Mouse (Mus musculus): ENCODE measurements at regions not wholly inside any gene's neighbourhood (a gene's known extent, or its start where the extent isn't known, plus 50 kb on each side); places are given as distances from the start of the nearest gene placed in this dataset.

GRCm38 (mm10) chr13:10687379-10687778, 326.7 kb upstream of the Chrm3 start:
- no peak for DNase-seq (ENCODE audit: low spot score)
- ATAC-seq (ENCODE audit: insufficient number of reproducible peaks, low FRiP score, low TSS enrichment, low read depth), result no peak
- Histone ChIP-seq H3K9me3 (ENCODE audit: control insufficient read depth, low read length) (no peaks in the 10 kb centered on the region), H3K27ac (replicated peaks; ENCODE audit: low read depth, low read length) (no peak overlapping the region), H3K27me3 (ENCODE audit: control insufficient read depth, insufficient read depth, low read length) (no peaks in the 10 kb centered on the region), H3K4me3 (ENCODE audit: low read depth, low read length) (no peak overlapping the region), H3K4me1 (ENCODE audit: control insufficient read depth, insufficient read depth, low read length) (no peaks in the 10 kb centered on the region), H3K36me3 (ENCODE audit: control insufficient read depth, insufficient read depth, low read length) (no peaks in the 10 kb centered on the region), H3K9ac (ENCODE audit: low read length) (no peak overlapping the region), H3K4me2 (ENCODE audit: low read depth, severe bottlenecking) (no peak overlapping the region)
- WGBS, result 66% methylated on average over 5 of the region's 5 CpGs

GRCm38 (mm10) chr13:10654086-10654422, 293.4 kb upstream of the Chrm3 start:
- H3K27ac ChIP-seq (replicated peaks; ENCODE audit: low read depth, low read length), result no peak overlapping the region
- no peaks in the 10 kb centered on the region for H3K4me1 ChIP-seq (ENCODE audit: control insufficient read depth, insufficient read depth, low read length)
- ATAC-seq (ENCODE audit: insufficient number of reproducible peaks, low FRiP score, low TSS enrichment, low read depth) (no peak), DNase-seq (ENCODE audit: low spot score) (no peak)
- no peaks in the 10 kb centered on the region for H3K27me3 ChIP-seq (ENCODE audit: control insufficient read depth, insufficient read depth, low read length)
- no peak overlapping the region for H3K4me2 ChIP-seq (ENCODE audit: low read depth, severe bottlenecking)
- WGBS, result 71% methylated on average over 2 of the region's 2 CpGs
- H3K9ac ChIP-seq (ENCODE audit: low read length), result no peak overlapping the region
- H3K9me3 ChIP-seq (ENCODE audit: control insufficient read depth, low read length), result no peaks in the 10 kb centered on the region
- H3K36me3 ChIP-seq (ENCODE audit: control insufficient read depth, insufficient read depth, low read length), result no peaks in the 10 kb centered on the region
- no peak overlapping the region for H3K4me3 ChIP-seq (ENCODE audit: low read depth, low read length)

- Histone ChIP-seq H3K9ac (ENCODE audit: low read length) (no peak overlapping the region), H3K4me2 (ENCODE audit: low read depth, severe bottlenecking) (no peak overlapping the region), H3K27me3 (ENCODE audit: control insufficient read depth, insufficient read depth, low read length) (no peaks in the 10 kb centered on the region), H3K36me3 (ENCODE audit: control insufficient read depth, insufficient read depth, low read length) (no peaks in the 10 kb centered on the region), H3K9me3 (ENCODE audit: control insufficient read depth, low read length) (no peaks in the 10 kb centered on the region), H3K27ac (replicated peaks; ENCODE audit: low read depth, low read length) (no peak overlapping the region), H3K4me1 (ENCODE audit: control insufficient read depth, insufficient read depth, low read length) (no peaks in the 10 kb centered on the region), H3K4me3 (ENCODE audit: low read depth, low read length) (no peak overlapping the region)
- ATAC-seq (ENCODE audit: insufficient number of reproducible peaks, low FRiP score, low TSS enrichment, low read depth) (no peak), DNase-seq (ENCODE audit: low spot score) (no peak)
- WGBS, result 81% methylated on average over 9 of the region's 9 CpGs
These were observed 292.9 kb upstream of the Chrm3 start for GRCm38 (mm10) chr13:10653376-10654085.

GRCm38 (mm10) chr13:10636859-10637258, 276.2 kb upstream of the Chrm3 start:
- Histone ChIP-seq H3K4me1 (ENCODE audit: control insufficient read depth, insufficient read depth, low read length) (no peaks in the 10 kb centered on the region), H3K27me3 (ENCODE audit: control insufficient read depth, insufficient read depth, low read length) (no peaks in the 10 kb centered on the region), H3K36me3 (ENCODE audit: control insufficient read depth, insufficient read depth, low read length) (no peaks in the 10 kb centered on the region), H3K9ac (ENCODE audit: low read length) (no peak overlapping the region), H3K4me3 (ENCODE audit: low read depth, low read length) (no peak overlapping the region), H3K27ac (replicated peaks; ENCODE audit: low read depth, low read length) (no peak overlapping the region), H3K9me3 (ENCODE audit: control insufficient read depth, low read length) (no peaks in the 10 kb centered on the region), H3K4me2 (ENCODE audit: low read depth, severe bottlenecking) (no peak overlapping the region)
- no peak for ATAC-seq (ENCODE audit: insufficient number of reproducible peaks, low FRiP score, low TSS enrichment, low read depth)
- WGBS, result 90% methylated on average over 4 of the region's 4 CpGs
- no peak for DNase-seq (ENCODE audit: low spot score)

- DNase-seq (ENCODE audit: low spot score), result no peak
- H3K9me3 ChIP-seq (ENCODE audit: control insufficient read depth, low read length), result no peaks in the 10 kb centered on the region
- 87% methylated on average over 2 of the region's 2 CpGs for WGBS
- no peak overlapping the region for H3K4me2 ChIP-seq (ENCODE audit: low read depth, severe bottlenecking)
- ATAC-seq (ENCODE audit: insufficient number of reproducible peaks, low FRiP score, low TSS enrichment, low read depth), result no peak
- H3K36me3 ChIP-seq (ENCODE audit: control insufficient read depth, insufficient read depth, low read length), result no peaks in the 10 kb centered on the region
- no peak overlapping the region for H3K27ac ChIP-seq (replicated peaks; ENCODE audit: low read depth, low read length)
- no peak overlapping the region for H3K4me3 ChIP-seq (ENCODE audit: low read depth, low read length)
- H3K4me1 ChIP-seq (ENCODE audit: control insufficient read depth, insufficient read depth, low read length), result no peaks in the 10 kb centered on the region
- H3K9ac ChIP-seq (ENCODE audit: low read length), result no peak overlapping the region
- H3K27me3 ChIP-seq (ENCODE audit: control insufficient read depth, insufficient read depth, low read length), result no peaks in the 10 kb centered on the region
These were observed 269.8 kb upstream of the Chrm3 start for GRCm38 (mm10) chr13:10630467-10630866.

- no peaks in the 10 kb centered on the region for H3K27me3 ChIP-seq (ENCODE audit: control insufficient read depth, insufficient read depth, low read length)
- no peaks in the 10 kb centered on the region for H3K9me3 ChIP-seq (ENCODE audit: control insufficient read depth, low read length)
- no peak for ATAC-seq (ENCODE audit: insufficient number of reproducible peaks, low FRiP score, low TSS enrichment, low read depth)
- no peak overlapping the region for H3K4me3 ChIP-seq (ENCODE audit: low read depth, low read length)
- H3K9ac ChIP-seq (ENCODE audit: low read length), result no peak overlapping the region
- H3K36me3 ChIP-seq (ENCODE audit: control insufficient read depth, insufficient read depth, low read length), result no peaks in the 10 kb centered on the region
- no peaks in the 10 kb centered on the region for H3K4me1 ChIP-seq (ENCODE audit: control insufficient read depth, insufficient read depth, low read length)
- H3K27ac ChIP-seq (replicated peaks; ENCODE audit: low read depth, low read length), result no peak overlapping the region
- no peak for DNase-seq (ENCODE audit: low spot score)
- H3K4me2 ChIP-seq (ENCODE audit: low read depth, severe bottlenecking), result no peak overlapping the region
These were observed 259.0 kb upstream of the Chrm3 start for GRCm38 (mm10) chr13:10619661-10620060.

- no peak for ATAC-seq (ENCODE audit: insufficient number of reproducible peaks, low FRiP score, low TSS enrichment, low read depth)
- Histone ChIP-seq H3K9ac (ENCODE audit: low read length) (no peak overlapping the region), H3K27me3 (ENCODE audit: control insufficient read depth, insufficient read depth, low read length) (no peaks in the 10 kb centered on the region), H3K36me3 (ENCODE audit: control insufficient read depth, insufficient read depth, low read length) (no peaks in the 10 kb centered on the region), H3K9me3 (ENCODE audit: control insufficient read depth, low read length) (no peaks in the 10 kb centered on the region), H3K27ac (replicated peaks; ENCODE audit: low read depth, low read length) (no peak overlapping the region), H3K4me3 (ENCODE audit: low read depth, low read length) (no peak overlapping the region), H3K4me1 (ENCODE audit: control insufficient read depth, insufficient read depth, low read length) (no peaks in the 10 kb centered on the region), H3K4me2 (ENCODE audit: low read depth, severe bottlenecking) (no peak overlapping the region)
- 86% methylated on average over 3 of the region's 3 CpGs for WGBS
- no peak for DNase-seq (ENCODE audit: low spot score)
These were observed 257.8 kb upstream of the Chrm3 start for GRCm38 (mm10) chr13:10618421-10618954.

- Histone ChIP-seq H3K27ac (replicated peaks; ENCODE audit: low read depth, low read length) (no peak overlapping the region), H3K4me3 (ENCODE audit: low read depth, low read length) (no peak overlapping the region), H3K27me3 (ENCODE audit: control insufficient read depth, insufficient read depth, low read length) (no peaks in the 10 kb centered on the region), H3K4me2 (ENCODE audit: low read depth, severe bottlenecking) (no peak overlapping the region), H3K9me3 (ENCODE audit: control insufficient read depth, low read length) (no peaks in the 10 kb centered on the region), H3K9ac (ENCODE audit: low read length) (no peak overlapping the region), H3K36me3 (ENCODE audit: control insufficient read depth, insufficient read depth, low read length) (no peaks in the 10 kb centered on the region), H3K4me1 (ENCODE audit: control insufficient read depth, insufficient read depth, low read length) (no peaks in the 10 kb centered on the region)
- ATAC-seq (ENCODE audit: insufficient number of reproducible peaks, low FRiP score, low TSS enrichment, low read depth) (no peak), DNase-seq (ENCODE audit: low spot score) (no peak)
- WGBS, result 77% methylated on average over 5 of the region's 5 CpGs
These were observed 214.3 kb upstream of the Chrm3 start for GRCm38 (mm10) chr13:10574951-10575350.

- no peak overlapping the region for H3K27ac ChIP-seq (replicated peaks; ENCODE audit: low read depth, low read length)
- no peak for ATAC-seq (ENCODE audit: insufficient number of reproducible peaks, low FRiP score, low TSS enrichment, low read depth)
- H3K4me2 ChIP-seq (ENCODE audit: low read depth, severe bottlenecking), result no peak overlapping the region
- H3K27me3 ChIP-seq (ENCODE audit: control insufficient read depth, insufficient read depth, low read length), result no peaks in the 10 kb centered on the region
- no peaks in the 10 kb centered on the region for H3K9me3 ChIP-seq (ENCODE audit: control insufficient read depth, low read length)
- no peaks in the 10 kb centered on the region for H3K36me3 ChIP-seq (ENCODE audit: control insufficient read depth, insufficient read depth, low read length)
- H3K4me3 ChIP-seq (ENCODE audit: low read depth, low read length), result no peak overlapping the region
- H3K9ac ChIP-seq (ENCODE audit: low read length), result no peak overlapping the region
- WGBS, result 93% methylated on average over 1 of the region's 1 CpGs
- no peak for DNase-seq (ENCODE audit: low spot score)
- no peaks in the 10 kb centered on the region for H3K4me1 ChIP-seq (ENCODE audit: control insufficient read depth, insufficient read depth, low read length)
These were observed 206.2 kb upstream of the Chrm3 start for GRCm38 (mm10) chr13:10566825-10567224.
